Mouse (Mus musculus) ES-Bruce4 (cell line): ENCODE results near the gene Grb2. TPM values are rescaled to one million over a fixed set of nuclear protein-coding genes. Genes with fewer than 3 reads are reported as not detected.

ENCODE experiments used
- H3K27ac ChIP-seq: 2 replicates; pipeline ENCODE4 v1.5.1; 2012; ENCODE audit warnings: low read length, inconsistent platforms; ENCODE audit not compliant: insufficient read depth
- H3K27me3 ChIP-seq: 2 replicates; pipeline ENCODE4 v1.6.1; 2012; ENCODE audit warnings: mild to moderate bottlenecking, low read length, inconsistent platforms; ENCODE audit not compliant: control insufficient read depth, poor library complexity, insufficient read depth, severe bottlenecking
- H3K36me3 ChIP-seq: 2 replicates; pipeline ENCODE4 v1.6.1; 2012; ENCODE audit warnings: inconsistent platforms, mild to moderate bottlenecking, low read length, moderate library complexity; ENCODE audit not compliant: control insufficient read depth, poor library complexity, insufficient read depth, severe bottlenecking
- H3K4me1 ChIP-seq: one replicate; pipeline ENCODE4 v1.8.1; 2011; ENCODE audit warnings: low read length; ENCODE audit not compliant: control insufficient read depth, insufficient read depth
- H3K4me3 ChIP-seq: 2 replicates; pipeline ENCODE4 v1.5.1; 2011; ENCODE audit warnings: low read depth, mild to moderate bottlenecking, low read length
- H3K9ac ChIP-seq: 2 replicates; pipeline ENCODE4 v1.6.1; 2012; ENCODE audit warnings: low read depth, mild to moderate bottlenecking, inconsistent platforms; ENCODE audit not compliant: poor library complexity, severe bottlenecking
- H3K9me3 ChIP-seq: replicated peaks from 2 replicates; pipeline ENCODE4 v1.6.1; 2012; ENCODE audit warnings: mild to moderate bottlenecking, low read length, inconsistent platforms; ENCODE audit not compliant: control insufficient read depth, poor library complexity, insufficient read depth, severe bottlenecking
- CTCF ChIP-seq: IDR thresholded peaks from one replicate; pipeline ENCODE4 v1.8.1; 2011; ENCODE audit warnings: low read depth, low read length
- EP300 ChIP-seq: IDR thresholded peaks from 2 replicates; pipeline ENCODE4 v1.6.1; 2011; ENCODE audit warnings: low read depth, low read length; ENCODE audit not compliant: insufficient read depth
- POLR2A ChIP-seq: IDR thresholded peaks from one replicate; pipeline ENCODE4 v1.8.1; 2011; ENCODE audit warnings: low read length; ENCODE audit not compliant: insufficient read depth
- polyA plus RNA-seq: library from polyadenylated mRNA; stranded (reverse); fragments of >200 nt; gene quantifications from 2 replicates; pipeline ENCODE4 v1.2.4, GENCODE M21; 2011; ENCODE audit warnings: low read depth; ENCODE audit not compliant: missing spikeins, insufficient read depth, insufficient read length

Gene Grb2
- polyA plus RNA-seq, 1 experiment: 75.0 TPM

DNA sequence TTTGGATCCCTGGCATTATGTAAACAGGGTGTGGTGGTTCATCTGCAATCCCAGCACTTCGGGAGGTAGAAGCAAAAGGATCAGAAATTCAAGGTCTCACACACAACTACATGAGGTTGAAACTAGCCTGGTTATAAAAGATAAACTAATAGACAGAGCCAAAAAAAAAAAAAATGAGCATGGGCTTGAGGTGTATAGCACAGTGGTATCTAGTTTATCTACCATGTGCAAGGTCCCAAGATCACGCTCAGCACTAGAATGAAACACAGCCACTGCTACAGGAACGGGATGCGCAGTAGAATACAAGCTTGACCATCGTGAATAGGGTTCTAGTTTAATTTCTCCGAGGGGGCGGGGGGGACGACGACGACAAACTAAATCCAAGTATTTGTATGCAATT, 3.7 kb downstream of the Grb2 start:
- H3K9ac ChIP-seq: no peak overlapping the region
- H3K27ac ChIP-seq: no peak overlapping the region
- H3K36me3 ChIP-seq: no peaks in the 10 kb centered on the region
- no peaks in the 10 kb centered on the region for H3K9me3 ChIP-seq
- H3K4me1 ChIP-seq: peaks cover 5% of the 10 kb centered on the region
- H3K27me3 ChIP-seq: no peaks in the 10 kb centered on the region
- no peak for TF ChIP-seq EP300
- no peak for TF ChIP-seq CTCF
- TF ChIP-seq POLR2A: no peak
- H3K4me3 ChIP-seq: no peak overlapping the region

DNA sequence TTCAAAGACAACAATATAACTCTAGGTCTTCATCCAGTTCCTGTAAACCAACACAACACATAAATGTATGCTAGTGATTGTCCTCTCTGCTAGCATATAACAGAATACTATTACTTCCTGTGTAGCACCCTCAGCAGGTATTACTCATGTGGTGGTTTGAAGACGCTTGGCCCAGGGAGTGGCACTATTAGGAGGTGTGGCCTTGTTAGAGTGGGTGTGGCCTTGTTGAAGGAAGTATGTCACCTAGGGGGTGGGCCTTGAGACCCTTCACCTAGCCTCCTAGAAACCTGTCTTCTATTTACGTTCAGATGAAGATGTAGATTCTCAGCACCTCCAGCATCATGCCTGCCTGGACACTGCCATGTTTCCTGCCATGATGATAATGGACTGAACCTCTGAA, 4.9 kb downstream of the Grb2 start:
- Histone ChIP-seq H3K4me3 (no peak overlapping the region), H3K27me3 (no peaks in the 10 kb centered on the region), H3K9ac (no peak overlapping the region), H3K36me3 (no peaks in the 10 kb centered on the region), H3K27ac (no peak overlapping the region), H3K4me1 (peaks cover 5% of the 10 kb centered on the region), H3K9me3 (no peaks in the 10 kb centered on the region)
- no peak for TF ChIP-seq POLR2A

DNA sequence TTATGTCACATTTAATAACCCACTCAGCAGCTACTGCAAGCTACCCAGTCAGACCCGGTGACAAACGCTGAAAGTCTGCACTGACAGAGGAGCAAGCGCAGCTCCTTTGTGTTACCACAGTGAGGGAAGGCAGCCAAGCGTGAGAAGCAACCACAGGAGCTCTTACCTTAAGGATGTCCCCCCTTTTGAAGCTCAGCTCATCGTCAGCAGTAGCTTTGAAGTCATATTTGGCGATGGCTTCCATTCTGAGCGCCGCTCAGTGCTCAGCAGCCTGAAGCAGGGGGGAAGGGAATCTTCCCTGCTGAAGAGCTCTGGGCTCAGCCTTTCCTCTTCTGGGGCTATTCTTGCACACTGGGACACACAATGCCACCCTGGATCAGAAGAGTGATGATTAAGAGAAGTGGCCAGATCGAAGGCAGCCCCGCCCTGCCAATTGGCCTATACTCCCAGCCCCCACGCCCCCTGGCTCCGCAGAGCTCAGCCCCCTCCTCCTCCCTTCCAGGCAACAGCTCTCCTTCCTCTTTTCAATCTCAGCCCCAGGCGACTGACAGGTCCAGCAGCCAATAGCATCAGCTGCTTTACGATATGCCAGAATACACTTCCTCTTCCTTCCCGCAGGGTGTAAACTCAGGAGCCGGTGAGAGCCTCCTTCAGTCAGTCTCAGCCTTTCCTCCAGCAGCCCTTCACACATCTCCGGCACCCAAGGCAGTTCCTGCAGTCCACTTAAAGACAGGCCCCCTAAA, 9.2 kb downstream of the Grb2 start:
- Histone ChIP-seq H3K9me3 (no peaks in the 10 kb centered on the region), H3K4me1 (peaks cover 2% of the 10 kb centered on the region), H3K27ac (no peak overlapping the region), H3K36me3 (peaks cover 8% of the 10 kb centered on the region; the same call in 1 of the 2 replicates), H3K27me3 (no peaks in the 10 kb centered on the region), H3K9ac (peak overlapping the region; percentile 26), H3K4me3 (peak overlapping the region; percentile 68)
- TF ChIP-seq POLR2A (no peak), CTCF (no peak), EP300 (no peak)

DNA sequence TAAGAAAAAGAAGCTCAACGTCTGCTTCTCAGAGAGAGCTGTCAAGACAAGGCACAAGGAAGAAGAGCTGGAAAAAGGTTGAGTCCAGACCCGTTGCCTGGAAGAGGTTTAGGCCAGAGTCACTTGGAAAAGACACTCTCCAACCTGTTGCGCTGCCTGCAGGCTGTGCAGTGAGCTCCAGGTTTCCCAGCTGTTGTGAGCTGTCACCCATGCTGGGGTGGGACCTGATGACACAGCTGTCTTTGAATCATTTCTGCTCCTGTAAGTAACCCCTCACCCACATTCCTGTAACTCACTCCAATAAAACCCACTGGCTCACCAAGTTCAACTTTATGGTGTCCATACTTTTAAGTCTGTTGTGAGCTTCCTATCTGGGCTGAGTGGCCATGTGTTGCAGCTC, 10.7 kb downstream of the Grb2 start:
- no peak overlapping the region for H3K9ac ChIP-seq
- no peak overlapping the region for H3K4me3 ChIP-seq
- H3K27me3 ChIP-seq: no peaks in the 10 kb centered on the region
- H3K36me3 ChIP-seq: peaks cover 8% of the 10 kb centered on the region; the same call in 1 of the 2 replicates
- TF ChIP-seq CTCF (no peak), EP300 (no peak), POLR2A (no peak)
- H3K9me3 ChIP-seq: no peaks in the 10 kb centered on the region
- no peak overlapping the region for H3K27ac ChIP-seq
- peaks cover 2% of the 10 kb centered on the region for H3K4me1 ChIP-seq

DNA sequence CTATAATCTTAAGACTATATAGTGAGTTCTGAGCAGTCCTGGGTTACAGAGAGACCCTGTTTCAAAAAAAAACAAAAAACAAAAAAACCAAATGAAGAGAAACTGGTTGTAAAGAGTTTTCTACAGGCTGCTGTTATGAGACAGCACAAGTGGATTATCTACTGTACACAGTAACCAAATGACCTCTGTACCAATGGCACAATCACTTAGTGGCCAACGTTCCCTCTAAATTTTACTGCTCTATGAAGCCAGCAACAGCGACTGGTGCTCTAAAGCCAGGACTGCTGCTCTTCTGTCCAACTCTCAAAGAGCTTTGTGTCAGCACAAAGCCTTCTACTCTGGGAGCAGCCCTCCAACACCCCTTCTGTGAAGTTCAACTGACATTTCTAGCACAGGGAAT, 11.3 kb downstream of the Grb2 start:
- H3K4me1 ChIP-seq: peaks cover 2% of the 10 kb centered on the region
- no peaks in the 10 kb centered on the region for H3K9me3 ChIP-seq
- H3K9ac ChIP-seq: no peak overlapping the region
- peaks cover 8% of the 10 kb centered on the region; the same call in 1 of the 2 replicates for H3K36me3 ChIP-seq
- H3K27me3 ChIP-seq: no peaks in the 10 kb centered on the region
- no peak overlapping the region for H3K4me3 ChIP-seq
- TF ChIP-seq POLR2A (no peak), CTCF (no peak), EP300 (no peak)
- no peak overlapping the region for H3K27ac ChIP-seq

DNA sequence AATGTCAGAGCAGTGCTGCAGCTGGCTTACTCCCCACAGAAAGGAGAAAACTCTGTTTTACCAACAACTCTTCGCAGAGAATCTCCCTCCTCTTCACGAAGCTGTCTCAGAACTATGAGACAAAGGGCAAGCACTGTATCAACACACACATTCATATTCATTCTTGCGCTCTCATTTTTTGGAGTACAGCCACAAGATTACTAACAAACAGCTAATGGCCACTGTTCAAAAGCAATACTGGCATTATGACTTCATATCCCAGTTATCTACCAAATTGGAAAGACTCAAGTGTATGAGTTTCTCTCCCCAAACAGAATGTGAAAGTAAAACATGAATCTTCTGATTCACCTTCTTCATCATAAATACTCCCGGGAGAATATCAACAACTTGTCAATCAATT, 11.9 kb downstream of the Grb2 start:
- no peaks in the 10 kb centered on the region for H3K9me3 ChIP-seq
- TF ChIP-seq EP300 (no peak), CTCF (no peak), POLR2A (no peak)
- H3K27me3 ChIP-seq: no peaks in the 10 kb centered on the region
- H3K4me3 ChIP-seq: no peak overlapping the region
- peaks cover 8% of the 10 kb centered on the region; the same call in 1 of the 2 replicates for H3K36me3 ChIP-seq
- no peak overlapping the region for H3K27ac ChIP-seq
- H3K4me1 ChIP-seq: peaks cover 2% of the 10 kb centered on the region
- no peak overlapping the region for H3K9ac ChIP-seq
